Mouse (Mus musculus) bone marrow, adult 2 months (tissue): ENCODE data around the gene Fads6.

Experiments
- CTCF ChIP-seq: fragments of 200-500 bp; IDR thresholded peaks from 2 replicates; pipeline ENCODE4 v1.5.1; 2011; ENCODE audit warnings: low read length, control low read depth; ENCODE audit not compliant: control insufficient read depth, insufficient read depth
- POLR2A ChIP-seq: fragments of 200-500 bp; IDR thresholded peaks from 2 replicates; pipeline ENCODE4 v1.6.1; 2011; ENCODE audit warnings: low read depth, mild to moderate bottlenecking, control low read depth, low read length, borderline replicate concordance; ENCODE audit not compliant: control insufficient read depth

GRCm38 (mm10) chr11:115318245-115319027 is 21.0 kb upstream of the Fads6 start:
- TF ChIP-seq POLR2A (no peak), CTCF (no peak)
